Mouse (Mus musculus) spleen, adult 10 weeks (tissue): ENCODE results near the gene Gm13128. TPM values are rescaled to one million over a fixed set of nuclear protein-coding genes. Genes with fewer than 3 reads are reported as not detected.

Source experiments
- polyA plus RNA-seq: library from polyadenylated mRNA; stranded (reverse); fragments of 350-450 nt; fragmentation: Illumina TruSeq; extraction: RNeasy Lipid Tissue Mini Kit (QIAGEN cat#74804); gene quantifications from one replicate; pipeline ENCODE4 v1.2.3, GENCODE M21; 2015; ENCODE audit warnings: low replicate concordance; ENCODE audit not compliant: insufficient read depth

The Gm13128 gene
- polyA plus RNA-seq, result not detected

DNA sequence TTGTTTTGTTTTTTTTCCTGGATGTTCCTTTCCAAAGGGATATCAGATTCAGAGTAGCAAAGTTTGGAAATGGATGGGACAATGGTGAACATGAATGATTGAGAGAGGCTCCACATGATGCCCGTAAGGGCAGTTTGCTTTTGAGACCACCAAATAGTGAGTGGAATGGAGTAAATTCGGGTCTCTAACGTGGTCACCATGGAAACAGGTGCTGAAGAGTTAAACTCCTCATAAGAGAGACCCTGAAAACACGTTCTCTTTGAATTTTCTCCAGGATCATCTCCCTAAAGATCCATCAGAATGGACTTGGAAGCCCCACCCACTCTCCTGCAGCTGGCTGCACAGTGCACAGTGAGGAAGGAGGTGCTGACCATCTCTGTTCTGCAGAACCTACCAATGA, at the start of gene Gm13128:
Gm13128 (plus strand) TSS at position 301 of the 400 bp plus-strand sequence.

DNA sequence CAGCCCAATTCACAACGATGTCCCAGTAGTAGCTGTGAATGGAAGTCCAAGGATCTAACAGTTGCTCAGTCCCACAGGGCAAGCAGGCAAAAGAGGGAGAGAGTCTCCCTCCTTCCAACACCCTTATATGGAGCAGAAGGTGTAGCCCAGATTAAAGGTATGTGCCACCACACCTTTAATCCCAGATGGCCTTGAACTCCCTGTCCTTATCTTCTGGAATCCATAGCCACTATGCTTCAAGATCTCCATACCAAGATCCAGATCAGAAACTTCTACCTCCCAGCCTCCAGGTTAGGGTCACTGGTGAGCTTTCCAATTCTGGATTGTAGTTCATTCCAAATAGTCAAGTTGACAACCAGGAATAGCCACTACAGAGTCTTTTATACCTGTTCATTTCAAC, 49.7 kb upstream of the Gm13128 start, which contains the start of gene Pramel5:
Pramel5 (minus strand) TSS at position 101 of the 400 bp plus-strand sequence.

GRCm38 (mm10) chr4:144357642-144358041, 27.6 kb downstream of the Gm13128 start, which contains the start of gene Gm13119:
Gene Gm13119 (plus strand): TSS chr4:144357942.

GRCm38 (mm10) chr4:144377911-144378310, 47.9 kb downstream of the Gm13128 start, which contains the start of gene Pramef20:
Gene Pramef20 (minus strand): TSS chr4:144377933.

Other genes with a start within 250 kb of the Gm13128 start
- not detected for gene Gm13102, start 223.8 kb upstream of the Gm13128 start, polyA plus RNA-seq
- gene Oog3, start 167.6 kb upstream of the Gm13128 start, polyA plus RNA-seq, result not detected
- gene Oog2, start 139.5 kb upstream of the Gm13128 start, polyA plus RNA-seq, result not detected
- gene C87977, start 116.9 kb upstream of the Gm13128 start, polyA plus RNA-seq, result not detected
- not detected for gene Pramel5, start 49.8 kb upstream of the Gm13128 start, polyA plus RNA-seq
- gene Gm13119, start 27.7 kb downstream of the Gm13128 start, polyA plus RNA-seq, result not detected
- gene Pramef20, start 47.7 kb downstream of the Gm13128 start, polyA plus RNA-seq, result not detected
- gene Pramef12, start 78.2 kb downstream of the Gm13128 start, polyA plus RNA-seq, result not detected
- not detected for gene 1700012P22Rik, start 108.5 kb downstream of the Gm13128 start, polyA plus RNA-seq
- gene Gm9944, start 123.1 kb downstream of the Gm13128 start, polyA plus RNA-seq, result not detected
- gene Aadacl3, start 133.5 kb downstream of the Gm13128 start, polyA plus RNA-seq, result not detected
- not detected for gene 9430007A20Rik, start 189.6 kb downstream of the Gm13128 start, polyA plus RNA-seq
- not detected for gene Gm13124, start 234.9 kb downstream of the Gm13128 start, polyA plus RNA-seq